Mouse (Mus musculus) neural tube, embryonic 11.5 days (tissue): Measurements from ENCODE around the gene Syce3. TPM values are rescaled to one million over a fixed set of nuclear protein-coding genes. Genes with fewer than 3 reads are reported as not detected.

Source experiments
- ATAC-seq: fragments of 200-750 bp; cut with Nextera tagmentation; 2 replicates; pipeline ENCODE4 v1.8.0; 2017; ENCODE audit warnings: moderate number of reproducible peaks, mild to moderate bottlenecking, moderate TSS enrichment, moderate library complexity; ENCODE audit not compliant: insufficient read depth, low FRiP score, low TSS enrichment
- DNase-seq: peaks from one replicate; pipeline ENCODE4 v3.0.0-alpha.2; 2015; ENCODE audit warnings: low spot score
- H3K27ac ChIP-seq: fragments of 300-500 bp; sonication (generic); 2 replicates; pipeline ENCODE4 v1.5.1; 2014; ENCODE audit warnings: low read depth, mild to moderate bottlenecking, low read length
- H3K27me3 ChIP-seq: fragments of 300-500 bp; sonication (generic); 2 replicates; pipeline ENCODE4 v1.6.1; 2014; ENCODE audit warnings: mild to moderate bottlenecking, low read length, mixed read lengths; ENCODE audit not compliant: control insufficient read depth, insufficient read depth
- H3K36me3 ChIP-seq: fragments of 300-500 bp; sonication (generic); 2 replicates; pipeline ENCODE4 v1.6.1; 2014; ENCODE audit warnings: mild to moderate bottlenecking, low read length, moderate library complexity, mixed read lengths; ENCODE audit not compliant: control insufficient read depth, insufficient read depth
- H3K4me1 ChIP-seq: fragments of 300-500 bp; sonication (generic); 2 replicates; pipeline ENCODE4 v1.6.1; 2014; ENCODE audit warnings: low read length, mixed read lengths; ENCODE audit not compliant: control insufficient read depth, insufficient read depth
- H3K4me2 ChIP-seq: fragments of 300-500 bp; sonication (generic); 2 replicates; pipeline ENCODE4 v1.6.1; 2014; ENCODE audit warnings: low read depth, mild to moderate bottlenecking, moderate library complexity
- H3K4me3 ChIP-seq: fragments of 300-500 bp; sonication (generic); 2 replicates; pipeline ENCODE4 v1.5.1; 2014; ENCODE audit warnings: low read depth, low read length
- H3K9ac ChIP-seq: fragments of 300-500 bp; sonication (generic); 2 replicates; pipeline ENCODE4 v1.6.1; 2014; ENCODE audit warnings: mild to moderate bottlenecking, low read length
- H3K9me3 ChIP-seq: fragments of 300-500 bp; sonication (generic); 2 replicates; pipeline ENCODE4 v1.6.1; 2016; ENCODE audit warnings: low read length; ENCODE audit not compliant: control insufficient read depth
- WGBS: fragments of 180-500 bp; shearing (Covaris S2); extraction: QIAGEN DNeasy Blood & Tissue Kit; methylation state at CpG from one replicate; pipeline ENCODE4 v1.1.7; 2014; 5-methylcytosine and 5-hydroxymethylcytosine counted together
- polyA plus RNA-seq: library from polyadenylated mRNA; unstranded; fragments of >200 nt; fragmentation: Nextera tagmentation; extraction: Ambion mirVana; gene quantifications from 2 replicates; pipeline ENCODE4 v1.2.1, GENCODE M21; 2014

Syce3 gene
- polyA plus RNA-seq, 1 experiment from 2014 or later: not detected

DNA sequence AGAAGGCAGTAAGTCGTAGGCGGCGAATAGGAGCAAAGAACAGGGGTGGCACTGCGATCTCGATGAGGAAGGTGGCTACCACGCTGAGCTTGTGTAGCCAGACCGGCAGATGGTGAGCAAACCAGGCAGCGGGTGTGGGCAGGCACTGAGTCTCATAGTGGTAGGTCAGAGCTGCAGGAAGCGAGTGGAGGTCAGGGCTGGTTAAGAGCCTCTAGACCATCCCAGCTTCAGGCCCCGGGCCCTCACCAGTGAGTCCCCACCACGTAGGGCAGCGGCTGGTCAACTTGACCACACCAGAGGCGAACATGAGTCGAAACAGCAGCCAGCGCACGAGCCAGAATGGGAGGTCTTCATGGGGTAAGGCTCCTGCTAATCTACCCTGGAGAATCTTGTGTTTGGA is 56.5 kb downstream of the Syce3 start:
- no peak overlapping the region for H3K4me3 ChIP-seq
- H3K4me1 ChIP-seq: peaks cover 13% of the 10 kb centered on the region
- H3K27me3 ChIP-seq: no peaks in the 10 kb centered on the region
- no peak overlapping the region for H3K27ac ChIP-seq
- WGBS: 95% methylated on average over 16 of the region's 16 CpGs
- no peak overlapping the region for H3K9ac ChIP-seq
- no peak overlapping the region for H3K4me2 ChIP-seq
- no peaks in the 10 kb centered on the region for H3K9me3 ChIP-seq
- peaks cover 12% of the 10 kb centered on the region for H3K36me3 ChIP-seq
- DNase-seq (no peak), ATAC-seq (no peak)

- DNase-seq (no peak), ATAC-seq (no peak)
- no peak overlapping the region for H3K9ac ChIP-seq
- no peaks in the 10 kb centered on the region for H3K27me3 ChIP-seq
- no peak overlapping the region for H3K27ac ChIP-seq
- H3K36me3 ChIP-seq: peaks cover 12% of the 10 kb centered on the region
- WGBS: 97% methylated on average over 12 of the region's 12 CpGs
- H3K4me3 ChIP-seq: no peak overlapping the region
- H3K4me1 ChIP-seq: peaks cover 13% of the 10 kb centered on the region
- H3K9me3 ChIP-seq: no peaks in the 10 kb centered on the region
- no peak overlapping the region for H3K4me2 ChIP-seq
Observed at GRCm38 (mm10) chr15:89352795-89353194, 57.5 kb downstream of the Syce3 start.

GRCm38 (mm10) chr15:89352054-89352453 is 58.2 kb downstream of the Syce3 start:
- WGBS: 94% methylated on average over 14 of the region's 14 CpGs
- Histone ChIP-seq H3K36me3 (peaks cover 12% of the 10 kb centered on the region), H3K9me3 (no peaks in the 10 kb centered on the region), H3K9ac (no peak overlapping the region), H3K27me3 (no peaks in the 10 kb centered on the region), H3K27ac (no peak overlapping the region), H3K4me2 (no peak overlapping the region), H3K4me1 (peaks cover 11% of the 10 kb centered on the region), H3K4me3 (no peak overlapping the region)
- ATAC-seq (no peak), DNase-seq (no peak)

- no peaks in the 10 kb centered on the region for H3K9me3 ChIP-seq
- peaks cover 12% of the 10 kb centered on the region for H3K36me3 ChIP-seq
- no peak for DNase-seq
- no peak for ATAC-seq
- no peak overlapping the region for H3K4me2 ChIP-seq
- no peak overlapping the region for H3K4me3 ChIP-seq
- peaks cover 9% of the 10 kb centered on the region for H3K4me1 ChIP-seq
- WGBS: 93% methylated on average over 15 of the region's 15 CpGs
- no peaks in the 10 kb centered on the region for H3K27me3 ChIP-seq
- H3K9ac ChIP-seq: no peak overlapping the region
- H3K27ac ChIP-seq: no peak overlapping the region
Observed at GRCm38 (mm10) chr15:89351302-89351701, 59.0 kb downstream of the Syce3 start.

DNA sequence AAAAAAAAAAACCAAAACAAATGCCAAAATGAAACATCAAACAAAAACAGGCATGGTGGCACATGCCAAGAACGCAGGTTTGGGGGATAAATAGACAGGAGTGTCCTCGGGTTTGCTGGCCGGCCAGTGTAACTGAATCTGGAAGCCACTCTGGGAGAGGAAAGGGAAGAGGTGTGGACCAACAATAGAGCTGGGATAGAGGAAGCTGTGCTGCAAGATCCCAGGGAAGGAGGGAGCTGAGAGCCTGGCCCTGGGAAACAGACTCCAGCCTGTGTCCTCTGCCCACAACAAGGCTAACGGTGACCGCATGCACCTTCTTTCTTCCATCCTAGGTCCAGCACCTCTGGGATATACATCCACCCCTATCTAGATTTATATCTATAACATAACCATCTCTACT is 59.9 kb downstream of the Syce3 start:
- 91% methylated on average over 5 of the region's 5 CpGs for WGBS
- peaks cover 9% of the 10 kb centered on the region for H3K4me1 ChIP-seq
- H3K27ac ChIP-seq: no peak overlapping the region
- H3K4me2 ChIP-seq: no peak overlapping the region
- no peaks in the 10 kb centered on the region for H3K27me3 ChIP-seq
- H3K4me3 ChIP-seq: no peak overlapping the region
- H3K36me3 ChIP-seq: peaks cover 12% of the 10 kb centered on the region
- DNase-seq (no peak), ATAC-seq (no peak)
- no peak overlapping the region for H3K9ac ChIP-seq
- H3K9me3 ChIP-seq: no peaks in the 10 kb centered on the region

GRCm38 (mm10) chr15:89343325-89343724 is 67.0 kb downstream of the Syce3 start:
- H3K9me3 ChIP-seq: no peaks in the 10 kb centered on the region
- H3K27ac ChIP-seq: no peak overlapping the region
- ATAC-seq (no peak), DNase-seq (no peak)
- no peaks in the 10 kb centered on the region for H3K27me3 ChIP-seq
- no peak overlapping the region for H3K4me3 ChIP-seq
- no peaks in the 10 kb centered on the region for H3K4me1 ChIP-seq
- H3K36me3 ChIP-seq: no peaks in the 10 kb centered on the region
- H3K9ac ChIP-seq: no peak overlapping the region
- WGBS: 88% methylated on average over 3 of the region's 3 CpGs
- H3K4me2 ChIP-seq: no peak overlapping the region

DNA sequence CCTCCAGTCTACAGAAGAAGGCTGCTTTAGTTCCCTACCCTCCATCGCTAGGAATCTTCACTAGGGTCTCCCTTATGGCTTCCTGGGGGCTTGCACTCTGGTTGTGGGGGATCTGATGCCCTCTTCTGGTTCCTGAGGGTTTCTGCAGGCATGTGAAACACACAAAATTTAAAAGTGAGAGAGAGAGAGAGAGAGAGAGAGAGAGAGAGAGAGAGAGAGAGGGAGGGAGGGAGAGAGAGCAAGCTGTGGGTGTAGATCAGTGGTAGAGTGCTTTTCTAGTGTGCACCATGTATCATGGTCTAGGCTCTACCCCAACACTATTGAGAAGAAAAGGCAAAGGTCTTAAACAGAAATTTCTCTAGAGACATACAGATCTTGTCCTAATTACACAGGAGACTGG is 68.6 kb downstream of the Syce3 start:
- H3K27ac ChIP-seq: no peak overlapping the region
- no peaks in the 10 kb centered on the region for H3K4me1 ChIP-seq
- H3K4me2 ChIP-seq: no peak overlapping the region
- DNase-seq (no peak), ATAC-seq (no peak)
- no peaks in the 10 kb centered on the region for H3K27me3 ChIP-seq
- 39% methylated on average over 1 of the region's 1 CpGs for WGBS
- H3K9ac ChIP-seq: no peak overlapping the region
- H3K36me3 ChIP-seq: no peaks in the 10 kb centered on the region
- H3K9me3 ChIP-seq: no peaks in the 10 kb centered on the region
- no peak overlapping the region for H3K4me3 ChIP-seq

Other genes with a start within 250 kb of the Syce3 start
- 112 and 117 TPM in 2 replicates for gene Plxnb2, start 229.7 kb downstream of the Syce3 start, polyA plus RNA-seq
- gene Dennd6b, start 214.0 kb downstream of the Syce3 start, polyA plus RNA-seq: 30.5 and 33.6 TPM in 2 replicates
- 45.2 and 47.1 TPM in 2 replicates for gene Ppp6r2, start 198.9 kb downstream of the Syce3 start, polyA plus RNA-seq
- 75.7 and 90.7 TPM in 2 replicates for gene Sbf1, start 95.2 kb downstream of the Syce3 start, polyA plus RNA-seq
- gene Adm2, start 87.8 kb downstream of the Syce3 start, polyA plus RNA-seq: 0.17 TPM in 1 of 2 replicates, not detected in the other
- gene Miox, start 76.1 kb downstream of the Syce3 start, polyA plus RNA-seq: not detected in 2 replicates
- 31.8 and 35.8 TPM in 2 replicates for gene Lmf2, start 54.8 kb downstream of the Syce3 start, polyA plus RNA-seq
- gene Ncaph2, start 54.8 kb downstream of the Syce3 start, polyA plus RNA-seq: 154 and 158 TPM in 2 replicates
- 6.0 and 8.8 TPM in 2 replicates for gene Sco2, start 36.7 kb downstream of the Syce3 start, polyA plus RNA-seq
- gene Tymp, start 33.5 kb downstream of the Syce3 start, polyA plus RNA-seq: 1.6 and 2.0 TPM in 2 replicates
- gene Odf3b, start 31.2 kb downstream of the Syce3 start, polyA plus RNA-seq: 0.39 and 1.0 TPM in 2 replicates
- gene Klhdc7b, start 25.6 kb downstream of the Syce3 start, polyA plus RNA-seq: not detected in 2 replicates
- gene Cpt1b, start 15.4 kb upstream of the Syce3 start, polyA plus RNA-seq: 1.2 TPM in 1 of 2 replicates, not detected in the other
- 2.0 and 2.3 TPM in 2 replicates for gene C730034F03Rik, start 19.1 kb upstream of the Syce3 start, polyA plus RNA-seq
- gene Gm44502, start 19.2 kb upstream of the Syce3 start, polyA plus RNA-seq: 0.26 and 0.64 TPM in 2 replicates
- gene Chkb, start 19.4 kb upstream of the Syce3 start, polyA plus RNA-seq: 58.1 and 63.8 TPM in 2 replicates
- 27.6 and 33.2 TPM in 2 replicates for gene Mapk8ip2, start 43.4 kb upstream of the Syce3 start, polyA plus RNA-seq
- gene Arsa, start 66.9 kb upstream of the Syce3 start, polyA plus RNA-seq: 10.3 and 10.8 TPM in 2 replicates
- 2.7 and 3.0 TPM in 2 replicates for gene Shank3, start 89.1 kb upstream of the Syce3 start, polyA plus RNA-seq
- gene Acr, start 157.8 kb upstream of the Syce3 start, polyA plus RNA-seq: 0.40 TPM in 1 of 2 replicates, not detected in the other
- gene Rabl2, start 181.4 kb upstream of the Syce3 start, polyA plus RNA-seq: 96.7 and 104 TPM in 2 replicates